Mouse (Mus musculus) brown adipose tissue, adult 24 weeks (tissue): Measurements from ENCODE around the gene Osbpl3. TPM values are rescaled to one million over a fixed set of nuclear protein-coding genes. Genes with fewer than 3 reads are reported as not detected.

ENCODE experiments used
- H3K27ac ChIP-seq: fragments of 200-500 bp; replicated peaks from 2 replicates; pipeline ENCODE4 v1.5.1; 2012; ENCODE audit warnings: low read depth, mild to moderate bottlenecking, low read length
- H3K4me1 ChIP-seq: fragments of 200-500 bp; 2 replicates; pipeline ENCODE4 v1.6.1; 2012; ENCODE audit warnings: low read length, mixed read lengths; ENCODE audit not compliant: control insufficient read depth, insufficient read depth, insufficient read length
- H3K4me3 ChIP-seq: fragments of 200-500 bp; 2 replicates; pipeline ENCODE4 v1.5.1; 2012; ENCODE audit warnings: low read depth, mild to moderate bottlenecking, low read length, moderate library complexity; ENCODE audit not compliant: insufficient read depth
- polyA plus RNA-seq: library from polyadenylated mRNA; stranded (reverse); fragments of >200 nt; gene quantifications from 2 replicates; pipeline ENCODE4 v1.2.4, GENCODE M21; 2012; ENCODE audit not compliant: missing spikeins, insufficient read depth, insufficient read length

Osbpl3 gene
- polyA plus RNA-seq, 1 experiment, result 0.40 TPM

DNA sequence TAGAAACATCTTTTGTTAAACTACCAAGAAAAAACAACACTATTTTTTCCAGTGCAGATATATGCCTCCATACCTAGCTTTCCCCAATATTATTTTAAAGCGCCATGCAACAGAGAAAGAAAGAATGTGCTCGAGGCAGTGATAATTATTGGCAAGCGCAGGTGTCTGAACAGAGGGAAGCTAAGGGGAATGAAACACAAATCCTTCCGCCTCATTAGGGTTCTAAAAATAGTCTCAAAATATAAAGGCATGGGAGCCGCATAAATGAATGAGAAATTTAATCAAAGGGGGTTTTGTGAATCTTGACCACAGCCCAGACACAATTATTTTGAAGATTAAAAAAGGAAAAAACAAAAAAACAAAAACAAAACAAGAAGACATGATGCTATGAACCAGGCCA, 23.5 kb downstream of the Osbpl3 start:
- H3K27ac ChIP-seq, result no peak overlapping the region
- no peaks in the 10 kb centered on the region for H3K4me1 ChIP-seq

DNA sequence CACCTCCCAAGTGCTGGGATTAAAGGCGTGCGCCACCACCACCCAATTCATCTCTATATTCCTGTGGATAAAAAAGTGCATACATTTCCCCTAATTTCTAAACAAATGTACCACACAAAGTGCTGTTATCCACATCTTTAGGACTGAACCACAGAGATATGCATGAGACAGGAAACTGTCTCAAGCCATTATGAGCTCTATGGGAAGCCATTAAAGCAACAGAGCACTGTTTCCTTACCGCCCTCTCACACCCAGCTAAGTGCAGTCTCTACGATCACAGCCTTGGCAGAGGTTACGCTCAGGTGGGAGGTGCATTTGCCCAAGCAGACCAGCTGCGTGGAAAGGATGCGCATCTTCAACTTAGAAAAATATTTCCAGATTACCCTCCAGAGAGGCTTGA, 26.7 kb downstream of the Osbpl3 start:
- no peak overlapping the region for H3K27ac ChIP-seq
- H3K4me1 ChIP-seq, result peaks cover 2% of the 10 kb centered on the region; the same call in 1 of the 2 replicates
- H3K4me3 ChIP-seq, result no peak overlapping the region

More for the DNA sequence above, 23.5 kb downstream of the Osbpl3 start:
- no peak overlapping the region for H3K4me3 ChIP-seq

DNA sequence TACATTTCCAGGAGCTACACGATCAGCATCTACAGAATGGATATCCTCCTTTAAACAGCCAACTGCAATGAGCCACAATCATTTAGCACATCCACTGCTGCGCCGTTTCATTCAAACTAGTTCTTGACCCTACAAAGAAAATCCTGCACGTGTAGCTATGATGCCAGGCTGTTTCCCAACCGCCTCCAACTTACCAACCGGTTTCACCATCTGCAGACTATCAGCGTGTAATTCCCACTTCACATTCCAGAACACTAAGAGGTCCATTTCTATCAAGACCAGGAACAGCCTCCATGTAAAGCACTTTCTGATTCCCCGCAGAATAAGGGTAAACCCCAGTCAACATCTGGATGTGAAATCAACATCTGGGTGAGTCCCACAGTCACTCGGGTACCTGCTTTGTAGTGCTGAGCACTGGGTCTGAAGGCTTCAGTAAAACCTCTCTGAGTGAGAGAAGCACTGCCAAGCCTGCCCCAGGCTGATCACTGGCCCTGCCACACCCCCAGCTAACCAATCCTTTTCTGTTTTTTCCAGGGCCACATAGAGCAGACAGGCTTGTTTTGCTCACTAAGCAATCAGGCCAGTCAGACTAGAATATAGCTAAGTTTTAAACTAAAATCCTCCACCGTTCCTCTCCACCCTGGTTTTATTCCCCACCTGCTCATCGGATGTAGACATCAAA, 28.8 kb downstream of the Osbpl3 start:
- H3K4me3 ChIP-seq, result no peak overlapping the region
- H3K4me1 ChIP-seq, result peaks cover 2% of the 10 kb centered on the region; the same call in 1 of the 2 replicates

DNA sequence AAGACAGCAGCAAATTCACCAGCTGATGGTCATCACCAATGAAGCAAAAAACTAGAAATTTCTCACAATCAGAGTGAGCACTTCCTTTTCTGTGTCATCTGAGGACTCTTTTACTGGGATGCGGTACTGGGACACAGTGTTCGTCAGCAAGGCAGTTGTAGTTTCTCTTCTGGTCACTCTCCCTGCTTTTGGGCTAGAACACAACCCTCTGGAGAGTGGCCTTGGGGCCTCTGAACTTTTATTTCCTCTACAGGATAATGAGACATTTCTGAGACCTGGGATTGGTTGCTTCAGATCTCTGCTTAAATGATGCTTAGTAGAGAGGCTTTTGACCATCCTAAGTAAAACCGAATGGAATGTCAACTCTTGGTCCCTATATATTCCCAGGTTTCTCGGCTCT, 29.4 kb downstream of the Osbpl3 start:
- Histone ChIP-seq H3K4me1 (peaks cover 2% of the 10 kb centered on the region; the same call in 1 of the 2 replicates), H3K4me3 (no peak overlapping the region), H3K27ac (no peak overlapping the region; the same call in 1 of the 2 replicates)

More for the DNA sequence above, 28.8 kb downstream of the Osbpl3 start:
- H3K27ac ChIP-seq, result peak overlapping the region; percentile 48

DNA sequence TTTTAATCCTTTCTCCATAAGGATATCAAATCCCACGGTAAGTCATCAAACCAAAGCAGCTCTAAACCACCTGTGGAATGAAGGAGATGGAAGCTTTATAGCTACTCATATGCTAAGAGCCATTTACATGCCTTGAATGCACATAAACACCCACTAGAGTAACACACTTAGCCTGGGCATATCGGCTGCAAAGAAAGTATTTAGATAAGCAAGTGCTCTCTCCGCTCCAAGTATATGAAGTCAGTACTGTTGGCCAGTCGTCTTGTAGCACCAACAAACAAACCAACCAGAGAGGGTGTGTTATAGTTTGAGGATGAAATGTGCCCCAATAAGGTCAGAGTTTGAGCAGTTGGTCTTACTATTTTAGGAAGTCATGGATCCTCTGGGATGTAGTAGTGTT, 31.7 kb downstream of the Osbpl3 start:
- Histone ChIP-seq H3K27ac (no peak overlapping the region), H3K4me1 (peaks cover 2% of the 10 kb centered on the region; the same call in 1 of the 2 replicates), H3K4me3 (no peak overlapping the region)

DNA sequence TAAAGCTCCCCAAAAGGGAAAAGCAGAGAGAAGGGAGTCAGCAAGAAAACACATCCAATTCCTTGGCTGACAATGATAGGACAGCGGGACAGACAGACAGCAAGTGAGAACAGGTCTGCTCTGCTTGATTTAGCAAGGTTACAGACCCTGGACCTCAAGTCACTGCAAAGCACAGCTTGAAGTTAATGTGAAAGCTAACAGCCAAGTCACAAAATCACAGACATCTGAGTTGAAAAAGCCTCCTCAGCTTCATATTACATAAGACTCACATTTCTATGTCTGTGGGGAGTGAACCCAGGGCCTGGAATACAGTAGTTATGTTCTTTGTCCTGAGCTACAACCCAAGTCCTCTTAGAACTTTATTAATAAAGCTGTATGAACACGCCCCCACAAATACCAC, 35.6 kb downstream of the Osbpl3 start:
- no peak overlapping the region for H3K4me3 ChIP-seq
- no peak overlapping the region for H3K27ac ChIP-seq
- no peaks in the 10 kb centered on the region for H3K4me1 ChIP-seq

DNA sequence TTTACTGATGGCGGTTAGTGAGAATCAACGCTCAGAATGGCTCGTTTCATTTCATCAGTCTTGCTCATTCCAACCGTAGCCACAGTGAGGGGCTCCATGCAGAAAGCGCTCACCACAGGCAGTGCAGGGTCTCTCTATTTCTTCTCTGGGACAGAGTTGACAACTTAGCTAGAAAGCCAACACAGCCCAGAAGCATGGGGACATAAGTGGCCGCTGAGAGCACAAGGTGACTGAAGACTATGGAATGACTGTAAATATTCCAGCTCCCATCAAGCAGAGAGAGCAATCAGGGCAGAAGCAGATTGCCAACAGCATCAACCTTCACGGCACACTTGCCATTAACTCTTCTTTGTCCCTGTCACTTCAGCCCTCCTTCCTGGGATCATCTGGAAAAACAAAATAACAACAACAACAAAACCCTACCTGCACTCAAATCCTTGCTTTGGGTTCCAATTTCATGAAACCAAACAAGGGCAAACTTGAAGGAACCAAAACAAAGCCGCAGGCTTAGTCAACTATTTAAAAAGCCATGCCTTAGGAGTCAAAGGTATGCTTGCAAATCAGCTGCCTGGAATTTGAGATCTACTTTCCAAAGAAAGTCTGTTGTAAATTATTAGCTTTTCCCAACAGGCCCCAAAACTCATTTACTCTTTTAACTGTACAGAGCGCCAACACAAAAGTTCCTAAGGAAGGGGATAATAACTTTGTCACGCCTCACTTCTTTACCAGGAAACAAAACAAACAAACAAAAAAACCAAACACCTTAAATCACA, 36.3 kb downstream of the Osbpl3 start:
- Histone ChIP-seq H3K4me3 (no peak overlapping the region), H3K27ac (no peak overlapping the region), H3K4me1 (no peaks in the 10 kb centered on the region)

DNA sequence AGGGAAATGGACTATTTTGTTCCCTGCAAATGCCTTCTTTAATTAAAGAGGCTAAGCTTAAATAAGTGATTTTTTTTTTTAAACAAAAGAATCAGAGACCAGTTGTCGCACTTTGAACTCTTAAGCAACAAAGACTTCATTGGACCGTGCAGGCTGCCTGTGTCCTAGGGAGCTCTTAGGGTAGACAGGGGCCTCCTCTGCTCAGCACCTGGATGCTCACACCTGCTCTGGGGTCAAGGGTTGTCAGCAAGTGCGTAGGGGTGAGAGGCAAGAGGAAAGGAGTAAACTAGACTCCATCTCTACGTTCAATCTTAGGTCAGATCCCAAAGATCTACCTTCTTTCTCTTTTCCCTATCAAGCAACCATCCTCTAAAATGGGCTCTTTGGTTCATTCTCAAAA, 37.0 kb downstream of the Osbpl3 start:
- 0 out of 2 replicates have a peak, but pooled peaks cover under 1% of the 10 kb centered on the region for H3K4me1 ChIP-seq
- no peak overlapping the region for H3K27ac ChIP-seq
- H3K4me3 ChIP-seq, result no peak overlapping the region

DNA sequence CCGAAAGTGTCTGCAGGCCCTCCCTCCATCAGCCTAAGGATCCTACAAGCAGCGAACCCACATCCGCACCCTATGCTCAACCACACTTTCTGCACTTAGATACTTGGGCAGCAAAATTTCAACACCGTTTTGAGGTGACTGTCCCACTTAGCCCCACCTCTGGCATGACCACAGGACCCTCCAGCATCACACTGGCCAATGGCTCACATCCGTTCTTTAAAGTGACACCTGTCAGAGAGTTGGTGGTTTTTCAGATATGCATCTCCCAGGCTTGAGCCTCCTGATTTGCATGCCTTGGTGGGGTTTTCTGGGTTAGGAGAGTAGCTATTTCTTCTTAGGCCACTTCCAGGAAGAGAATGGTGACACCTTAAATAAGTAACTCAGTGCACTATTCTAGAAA, 39.1 kb downstream of the Osbpl3 start:
- no peak overlapping the region for H3K4me3 ChIP-seq
- 0 out of 2 replicates have a peak, but pooled peaks cover 4% of the 10 kb centered on the region for H3K4me1 ChIP-seq
- H3K27ac ChIP-seq, result no peak overlapping the region

DNA sequence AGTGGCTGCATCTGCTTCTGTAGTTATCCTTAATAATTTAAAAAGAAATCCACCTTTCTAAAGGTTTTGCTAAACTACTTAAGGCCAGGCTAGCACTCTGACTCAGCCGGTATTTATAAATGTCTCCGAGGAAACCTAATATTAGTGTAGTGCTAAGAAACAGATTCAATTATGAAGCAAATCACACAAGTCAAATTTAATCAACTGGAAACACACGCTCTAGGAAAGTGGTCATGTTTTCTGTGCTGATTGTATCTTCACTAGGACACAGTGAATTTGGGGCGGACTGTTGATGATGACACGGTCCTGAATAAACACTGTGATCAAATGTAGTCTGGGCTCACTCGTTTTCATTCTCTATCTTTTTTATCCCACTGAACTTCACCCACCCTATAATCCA, 40.6 kb downstream of the Osbpl3 start:
- Histone ChIP-seq H3K27ac (no peak overlapping the region), H3K4me1 (0 out of 2 replicates have a peak, but pooled peaks cover 4% of the 10 kb centered on the region), H3K4me3 (no peak overlapping the region)

DNA sequence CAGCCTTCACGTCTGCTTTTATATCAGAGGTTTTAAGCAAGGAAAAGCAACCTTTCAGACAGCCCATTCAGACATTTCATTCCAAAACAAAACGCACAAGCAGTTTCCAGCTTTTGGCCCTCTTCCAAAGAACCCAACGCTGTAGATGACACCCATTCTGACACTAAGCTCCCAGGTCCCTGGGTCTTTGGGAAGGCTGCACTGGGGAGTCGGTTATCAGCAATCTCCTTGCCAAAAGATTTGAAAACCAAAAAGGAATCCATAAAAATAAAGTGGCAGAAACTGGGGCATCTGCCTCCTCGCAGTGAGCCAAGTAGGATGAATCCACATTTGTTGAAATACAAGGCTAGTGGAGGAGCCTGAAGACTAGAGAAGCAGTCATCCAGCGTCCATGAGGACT, 41.5 kb downstream of the Osbpl3 start:
- Histone ChIP-seq H3K4me3 (no peak overlapping the region), H3K27ac (no peak overlapping the region)

DNA sequence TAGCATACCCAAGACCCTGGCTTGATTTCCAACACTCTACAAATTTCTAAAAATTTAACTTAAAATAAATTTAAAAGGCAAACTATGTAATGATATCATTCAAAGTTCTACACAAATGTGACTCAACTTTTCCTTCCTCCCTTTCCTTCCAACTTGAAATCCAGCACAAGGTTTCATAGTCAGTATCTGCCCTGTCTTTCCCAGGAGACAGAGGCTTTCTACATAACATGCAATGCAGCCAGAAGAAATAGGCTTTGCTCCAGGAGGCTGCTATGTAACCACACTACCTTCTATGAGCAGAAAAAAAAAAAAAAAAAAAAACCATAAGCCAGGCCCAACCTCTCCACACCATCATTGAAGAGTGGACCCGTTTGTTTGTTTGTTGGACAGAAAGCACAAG, 42.6 kb downstream of the Osbpl3 start:
- Histone ChIP-seq H3K27ac (no peak overlapping the region), H3K4me3 (no peak overlapping the region), H3K4me1 (0 out of 2 replicates have a peak, but pooled peaks cover 4% of the 10 kb centered on the region)

More for the DNA sequence above, 41.5 kb downstream of the Osbpl3 start:
- H3K4me1 ChIP-seq, result 0 out of 2 replicates have a peak, but pooled peaks cover 4% of the 10 kb centered on the region

DNA sequence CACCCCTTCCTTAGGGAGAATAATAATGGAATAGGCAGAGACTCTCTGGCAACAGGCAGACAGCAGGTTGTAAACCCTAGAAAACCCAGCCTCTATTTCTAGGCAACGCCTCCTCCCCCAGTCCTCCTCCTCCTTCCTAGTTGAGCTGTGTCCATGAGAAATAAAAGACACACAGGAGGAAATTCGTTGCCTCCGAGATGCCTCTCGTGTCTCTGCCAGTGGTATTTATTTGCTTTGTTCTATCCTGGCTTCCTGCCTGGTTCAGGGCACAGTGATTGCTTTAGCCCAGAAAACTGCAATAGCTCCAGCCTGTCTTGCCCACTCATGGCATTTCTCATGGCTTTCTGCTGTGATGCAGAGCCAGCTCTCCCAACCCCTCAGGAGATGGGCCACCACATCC, 43.8 kb downstream of the Osbpl3 start:
- Histone ChIP-seq H3K4me1 (0 out of 2 replicates have a peak, but pooled peaks cover 4% of the 10 kb centered on the region), H3K27ac (no peak overlapping the region), H3K4me3 (no peak overlapping the region)

DNA sequence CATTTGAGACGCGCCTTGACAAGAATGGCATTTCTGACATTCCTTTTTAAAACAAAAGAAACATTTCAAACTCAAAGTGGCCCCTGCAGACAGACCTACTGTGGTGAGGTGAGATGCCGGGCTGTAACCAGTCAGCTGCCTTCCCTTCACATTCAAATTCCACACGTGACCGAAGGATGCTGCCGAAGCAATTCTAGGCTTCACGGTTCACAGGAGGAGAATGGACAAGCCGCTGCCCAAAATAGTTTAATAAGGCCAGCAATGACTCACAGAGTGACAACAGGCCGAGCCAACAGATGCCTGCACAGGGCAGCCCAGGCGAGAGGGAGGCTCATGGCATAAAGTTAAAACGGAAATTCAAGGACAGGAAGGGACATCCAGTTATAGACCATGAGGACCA, 51.3 kb downstream of the Osbpl3 start:
- Histone ChIP-seq H3K4me1 (no peaks in the 10 kb centered on the region), H3K4me3 (no peak overlapping the region), H3K27ac (no peak overlapping the region)

DNA sequence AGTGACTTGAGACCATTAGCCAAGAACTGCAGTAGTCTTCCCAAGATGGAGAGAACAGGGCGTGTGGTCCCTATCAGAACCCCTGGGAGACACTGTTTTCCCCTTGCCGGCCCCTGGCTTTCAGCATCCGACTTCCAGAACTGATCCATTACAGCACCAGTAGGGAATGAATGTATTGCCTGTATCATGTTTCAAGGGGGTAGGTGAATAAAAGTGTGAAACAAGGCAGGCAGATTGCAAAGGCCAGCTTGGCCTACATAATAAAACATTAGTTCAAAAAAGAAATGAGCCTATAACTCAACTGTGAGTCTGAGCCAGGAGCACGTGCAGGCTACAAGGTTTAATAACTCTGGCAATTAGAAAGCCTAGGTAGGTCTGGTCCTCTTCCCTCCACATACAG, 52.5 kb downstream of the Osbpl3 start:
- H3K4me1 ChIP-seq, result no peaks in the 10 kb centered on the region
- H3K27ac ChIP-seq, result no peak overlapping the region
- H3K4me3 ChIP-seq, result no peak overlapping the region
